Mouse (Mus musculus): ENCODE measurements around the gene Slc30a2.

GRCm38 (mm10) chr4:134379510-134379909, 36.5 kb downstream of the Slc30a2 start:
- TF ChIP-seq CTCF (IDR thresholded peaks at IDR 0.05; ENCODE audit: low read depth) (no peak), EP300 (IDR thresholded peaks at IDR 0.05; ENCODE audit: low read depth) (no peak)
